Mouse (Mus musculus) CH12.LX (cell line): ENCODE data around the gene Coq4.

Source experiments
- CTCF ChIP-seq, 2 experiments: IDR thresholded peaks in 1 of 2; conservative IDR thresholded peaks in 1 of 2; 2 replicates each; pipeline ENCODE4 v1.5.1; 2011 to 2012; ENCODE audit warnings: low read depth in 2 of 2, low read length in 2 of 2, improper control_type of control experiment in 1 of 2, inconsistent platforms in 1 of 2, mild to moderate bottlenecking in 1 of 2, moderate library complexity in 1 of 2
- ETS1 ChIP-seq: conservative IDR thresholded peaks from 2 replicates; pipeline ENCODE4 v1.6.1; 2012; ENCODE audit warnings: low read depth, mild to moderate bottlenecking, inconsistent platforms, low read length, improper control_type of control experiment, moderate library complexity
- HCFC1 ChIP-seq: IDR thresholded peaks from 2 replicates; pipeline ENCODE4 v1.6.1; 2012; ENCODE audit warnings: low read depth, mild to moderate bottlenecking, inconsistent platforms, low read length, improper control_type of control experiment
- POLR2A ChIP-seq: IDR thresholded peaks from 2 replicates; pipeline ENCODE4 v1.6.1; 2011; ENCODE audit warnings: low read depth, mild to moderate bottlenecking, improper control_type of control experiment, low read length
- SIN3A ChIP-seq: IDR thresholded peaks from 2 replicates; pipeline ENCODE4 v1.6.1; 2012; ENCODE audit warnings: low read length, improper control_type of control experiment, inconsistent platforms
- USF1 ChIP-seq: IDR thresholded peaks from 2 replicates; pipeline ENCODE4 v1.6.1; 2014; ENCODE audit warnings: low read depth, mild to moderate bottlenecking, inconsistent platforms, low read length, improper control_type of control experiment
- USF2 ChIP-seq: conservative IDR thresholded peaks from 2 replicates; pipeline ENCODE4 v1.6.1; 2011; ENCODE audit warnings: low read depth, low read length, improper control_type of control experiment
- ZKSCAN1 ChIP-seq: IDR thresholded peaks from 2 replicates; pipeline ENCODE4 v1.6.1; 2012; ENCODE audit warnings: low read depth, inconsistent platforms, low read length, improper control_type of control experiment, borderline replicate concordance
- ZNF384 ChIP-seq: IDR thresholded peaks from 2 replicates; pipeline ENCODE4 v1.6.1; 2012; ENCODE audit warnings: low read depth, low read length, improper control_type of control experiment, inconsistent platforms

DNA sequence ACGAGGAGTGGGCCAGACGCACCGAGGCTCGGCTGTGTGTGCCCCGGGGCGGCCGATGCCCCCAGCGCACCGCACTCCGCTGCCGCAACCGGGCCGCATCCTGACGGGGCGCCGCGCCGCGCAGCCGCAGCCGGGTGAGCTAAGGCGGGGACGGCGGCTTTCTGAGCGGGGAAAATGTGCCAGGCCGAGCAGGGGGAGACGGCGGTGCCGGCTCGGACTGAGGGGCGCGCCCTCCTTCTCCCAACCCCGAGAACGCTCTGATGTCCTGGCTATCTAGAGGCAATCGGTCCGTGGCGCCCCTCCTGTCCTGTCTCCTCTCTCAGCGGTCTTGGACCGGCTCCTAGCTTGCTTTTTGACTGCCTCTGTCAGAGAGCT lies 15.5 kb downstream of the Coq4 start:
- TF ChIP-seq HCFC1 (no peak), USF1 (no peak), POLR2A (no peak), CTCF (conservative IDR thresholded peaks at IDR 0.05 in 1 of 2, IDR thresholded peaks at IDR 0.05 in 1 of 2; ENCODE audit: low read depth in 2 of 2, low read length in 2 of 2) (no peak), SIN3A (no peak; the same call in 1 of the 2 replicates), USF2 (no peak), ZKSCAN1 (no peak), ZNF384 (no peak), ETS1 (no peak)
